Mouse (Mus musculus) c-Kit-positive CD71-positive TER-119-positive erythroid progenitor cells, embryonic 14.5 days (primary cell): ENCODE data around the gene Ctnnd2.

ENCODE experiments used
- DNase-seq: peaks from one replicate; pipeline ENCODE4 v3.0.0-alpha.2; 2013; ENCODE audit warnings: low spot score

The Ctnnd2 gene

GRCm38 (mm10) chr15:30875523-30875922 is 703.1 kb downstream of the Ctnnd2 start:
- DNase-seq, result no peak

DNA sequence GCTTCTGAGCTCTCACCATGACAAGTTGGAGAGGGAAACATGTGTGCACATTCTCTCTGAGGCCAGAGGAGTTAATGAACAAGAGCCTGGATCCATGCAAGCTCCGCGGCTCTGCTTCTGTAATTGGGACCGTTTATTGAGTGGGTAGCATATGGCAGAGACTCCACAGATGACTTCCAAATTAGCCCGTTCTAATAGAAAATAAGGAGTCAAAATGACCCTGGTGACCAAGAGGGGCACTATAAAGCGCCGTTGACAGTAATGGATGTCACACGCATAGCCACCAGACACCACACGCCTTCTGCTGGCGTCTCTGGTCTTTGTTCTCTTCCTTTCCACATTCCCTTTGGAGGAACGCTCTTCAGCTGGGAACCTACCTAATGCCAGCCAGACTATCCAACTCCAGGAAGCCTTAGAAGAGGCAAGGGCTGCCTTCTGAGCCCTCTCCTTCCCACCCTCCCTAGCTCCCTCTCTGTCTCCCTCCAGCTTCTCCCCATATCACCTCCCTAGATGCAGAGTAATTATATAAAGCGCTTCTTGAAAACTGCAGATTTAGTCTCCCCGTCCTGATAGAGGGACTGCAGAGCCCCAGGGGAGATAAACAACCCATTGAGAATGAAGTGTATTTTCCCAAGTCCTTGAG is 712.4 kb downstream of the Ctnnd2 start:
- DNase-seq, result no peak

DNA sequence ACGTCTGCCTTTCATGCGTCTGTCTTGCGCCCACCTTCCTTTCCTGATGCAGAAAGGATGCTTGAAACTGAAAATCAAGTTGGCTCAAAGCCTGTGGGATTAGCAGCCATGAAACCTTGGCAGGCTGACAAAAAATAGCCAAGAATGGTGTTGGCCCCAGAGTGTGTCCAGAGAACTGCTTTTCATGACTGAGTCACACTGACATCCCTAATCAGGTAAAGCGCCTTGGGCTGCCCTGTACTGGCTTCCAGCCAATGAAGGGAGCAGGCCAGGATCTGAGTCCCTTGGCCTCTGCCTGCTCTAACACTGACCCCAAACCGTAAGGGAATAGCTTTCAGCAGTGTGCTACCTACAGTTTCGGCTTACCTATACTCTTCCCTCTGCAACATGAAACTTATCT is 713.0 kb downstream of the Ctnnd2 start:
- DNase-seq, result no peak

DNA sequence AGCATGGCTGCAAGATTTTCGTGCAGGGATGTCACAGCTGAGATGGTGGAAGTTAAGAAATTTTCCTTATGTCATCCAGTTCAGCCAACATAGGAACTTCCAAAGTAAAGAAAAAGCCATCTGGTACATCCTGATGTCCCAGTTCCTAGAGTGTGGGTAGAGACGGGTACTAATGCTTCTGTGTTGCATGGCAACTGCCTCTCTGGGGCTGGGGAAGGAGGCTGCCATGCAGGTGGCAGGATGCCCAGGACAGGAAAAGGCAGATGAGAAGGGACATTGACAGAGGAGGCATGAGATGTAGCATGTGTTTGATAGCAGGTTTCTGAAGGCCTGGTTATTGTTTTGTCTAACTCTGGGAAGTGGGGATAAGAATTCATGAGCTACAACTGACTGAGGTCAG is 715.2 kb downstream of the Ctnnd2 start:
- DNase-seq, result no peak

DNA sequence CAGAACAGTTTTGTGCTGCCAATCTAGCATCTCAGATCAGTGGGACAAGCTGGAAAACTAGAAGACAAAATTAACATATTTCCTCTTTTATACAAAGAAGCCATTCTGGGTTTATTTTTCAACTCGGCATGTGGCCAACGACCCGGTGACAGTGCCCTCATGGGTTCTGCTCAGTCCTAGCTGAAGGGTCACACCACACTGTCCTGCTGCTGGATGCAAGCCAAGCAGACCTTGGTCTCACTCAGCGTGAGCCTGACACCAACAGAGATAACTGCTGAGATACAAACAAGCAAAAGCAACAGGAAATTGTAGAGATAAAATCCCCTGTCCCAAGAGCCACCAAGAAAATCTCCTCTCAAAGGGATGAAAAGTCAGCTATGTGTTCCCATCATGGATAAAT is 719.6 kb downstream of the Ctnnd2 start:
- DNase-seq, result no peak

- no peak for DNase-seq
These were observed 722.7 kb downstream of the Ctnnd2 start for GRCm38 (mm10) chr15:30895063-30895462.

- no peak for DNase-seq
These were observed 724.9 kb downstream of the Ctnnd2 start for GRCm38 (mm10) chr15:30897342-30897741.

- no peak for DNase-seq
These were observed 735.6 kb downstream of the Ctnnd2 start for GRCm38 (mm10) chr15:30908027-30908426.

DNA sequence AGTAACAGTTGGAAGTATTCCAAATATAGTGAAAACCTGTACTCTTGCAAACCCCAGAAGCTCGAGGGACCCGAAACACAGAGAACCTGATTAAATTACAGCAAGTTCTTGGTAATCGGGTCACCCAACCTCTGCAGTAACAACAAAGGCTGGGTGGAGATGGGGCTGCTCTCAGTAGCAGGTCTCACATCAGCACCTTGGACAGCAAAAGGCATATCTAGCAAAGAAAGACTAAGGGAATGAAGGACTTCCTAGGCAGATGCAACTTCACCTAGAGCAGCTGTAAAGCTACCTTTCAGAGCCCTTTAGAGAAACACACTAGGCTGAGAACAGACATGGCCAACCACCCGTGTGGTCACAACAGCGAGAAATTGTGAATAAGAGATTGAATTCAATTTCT is 741.0 kb downstream of the Ctnnd2 start:
- no peak for DNase-seq

GRCm38 (mm10) chr15:30925838-30926237 is 753.4 kb downstream of the Ctnnd2 start:
- DNase-seq, result no peak

- DNase-seq, result no peak
These were observed 755.2 kb downstream of the Ctnnd2 start for GRCm38 (mm10) chr15:30927632-30928031.

DNA sequence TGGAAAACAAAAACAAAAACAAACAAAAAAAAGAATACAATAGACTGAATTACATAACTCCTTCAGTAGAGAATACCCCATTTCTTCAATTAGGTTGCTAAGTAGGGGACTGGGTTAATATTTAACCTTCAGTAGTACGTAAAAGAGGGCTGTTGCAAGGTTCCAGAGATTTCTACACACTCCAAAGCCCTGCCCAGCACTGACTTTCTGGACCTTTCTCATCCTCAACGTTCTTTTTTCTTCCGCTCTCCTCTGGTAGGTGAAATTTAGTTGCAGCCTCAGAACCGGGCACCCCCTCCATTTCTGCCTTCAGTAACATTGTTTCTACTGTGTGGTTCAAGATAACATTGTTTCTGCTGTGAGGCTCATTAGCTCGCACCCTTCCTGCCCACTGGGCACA is 759.5 kb downstream of the Ctnnd2 start:
- no peak for DNase-seq

GRCm38 (mm10) chr15:30945863-30946262 is 773.5 kb downstream of the Ctnnd2 start:
- no peak for DNase-seq

DNA sequence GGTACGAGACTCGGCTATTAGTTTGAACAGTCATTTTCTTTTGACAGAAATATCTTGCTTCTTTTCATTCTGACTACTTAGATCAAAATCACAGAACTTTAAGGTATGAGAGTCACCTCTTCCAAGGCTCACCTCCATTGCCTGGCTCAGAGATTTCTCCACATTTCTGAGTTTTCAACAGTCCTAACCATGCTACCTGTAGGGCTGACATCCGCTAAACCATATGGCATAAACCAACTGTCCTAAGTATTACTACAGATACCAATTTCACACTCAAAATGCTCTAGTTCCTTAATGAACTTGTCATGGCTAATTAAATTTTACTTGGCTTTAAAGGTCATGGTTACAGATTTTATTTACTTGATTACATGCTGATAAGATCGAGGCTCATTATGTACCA is 786.1 kb downstream of the Ctnnd2 start:
- no peak for DNase-seq

- no peak for DNase-seq
These were observed 790.2 kb downstream of the Ctnnd2 start for GRCm38 (mm10) chr15:30962421-30963160.

DNA sequence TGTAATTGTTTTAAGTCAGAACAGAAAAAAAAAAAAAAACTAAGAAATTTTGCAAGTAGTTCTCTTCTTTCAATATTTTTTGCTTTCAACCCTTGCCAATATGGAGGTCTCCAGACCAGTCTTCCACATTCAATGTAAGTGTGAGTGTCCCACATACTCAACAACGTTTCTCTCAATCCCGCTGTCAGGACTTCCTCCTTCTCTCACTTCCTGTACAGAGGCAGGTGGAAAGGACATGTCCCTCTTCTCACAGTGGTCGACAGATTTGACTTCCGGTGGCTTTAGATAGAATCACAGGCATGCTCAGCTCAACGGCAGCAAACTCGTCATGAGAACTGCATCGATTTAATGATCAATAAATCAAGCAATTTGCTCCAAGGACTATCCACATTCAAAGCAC is 791.7 kb downstream of the Ctnnd2 start:
- DNase-seq, result no peak

GRCm38 (mm10) chr15:30964865-30965679 is 792.7 kb downstream of the Ctnnd2 start:
- no peak for DNase-seq

DNA sequence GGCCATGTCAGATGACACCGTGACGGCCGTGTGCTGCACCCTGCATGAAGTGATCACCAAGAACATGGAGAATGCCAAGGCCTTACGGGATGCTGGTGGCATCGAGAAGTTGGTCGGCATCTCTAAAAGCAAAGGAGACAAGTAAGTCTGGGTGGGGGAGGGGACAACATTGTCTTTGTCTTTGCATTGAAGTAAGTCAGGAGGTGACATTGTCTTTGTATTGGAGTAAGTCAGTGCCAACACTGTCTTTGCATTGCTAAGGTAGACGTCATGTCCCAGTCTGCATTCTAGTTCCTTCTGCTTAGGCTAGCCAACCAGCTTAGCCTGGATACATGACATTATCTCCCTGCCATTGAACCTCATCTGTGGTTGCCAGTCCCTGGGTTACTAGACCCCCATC is 794.4 kb downstream of the Ctnnd2 start:
- no peak for DNase-seq

DNA sequence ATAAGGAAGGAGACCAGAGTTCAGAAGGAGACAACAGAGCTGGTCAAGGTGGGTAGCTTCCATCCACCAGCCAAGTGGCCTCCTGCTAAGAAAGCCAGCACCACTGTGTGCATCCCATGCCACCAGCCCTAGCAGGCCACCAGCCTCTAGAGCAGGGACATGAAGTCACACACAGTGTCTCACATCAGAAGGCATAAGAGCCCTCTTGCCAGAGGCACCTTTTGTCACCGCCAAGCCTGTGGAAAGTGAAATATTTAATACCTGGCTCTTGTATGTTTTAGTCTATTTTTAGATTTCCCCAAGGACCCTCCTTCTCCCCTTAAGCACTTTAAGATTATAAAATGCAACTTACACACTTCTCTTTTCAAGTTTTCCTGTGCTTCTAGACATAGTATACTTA is 802.0 kb downstream of the Ctnnd2 start:
- no peak for DNase-seq

DNA sequence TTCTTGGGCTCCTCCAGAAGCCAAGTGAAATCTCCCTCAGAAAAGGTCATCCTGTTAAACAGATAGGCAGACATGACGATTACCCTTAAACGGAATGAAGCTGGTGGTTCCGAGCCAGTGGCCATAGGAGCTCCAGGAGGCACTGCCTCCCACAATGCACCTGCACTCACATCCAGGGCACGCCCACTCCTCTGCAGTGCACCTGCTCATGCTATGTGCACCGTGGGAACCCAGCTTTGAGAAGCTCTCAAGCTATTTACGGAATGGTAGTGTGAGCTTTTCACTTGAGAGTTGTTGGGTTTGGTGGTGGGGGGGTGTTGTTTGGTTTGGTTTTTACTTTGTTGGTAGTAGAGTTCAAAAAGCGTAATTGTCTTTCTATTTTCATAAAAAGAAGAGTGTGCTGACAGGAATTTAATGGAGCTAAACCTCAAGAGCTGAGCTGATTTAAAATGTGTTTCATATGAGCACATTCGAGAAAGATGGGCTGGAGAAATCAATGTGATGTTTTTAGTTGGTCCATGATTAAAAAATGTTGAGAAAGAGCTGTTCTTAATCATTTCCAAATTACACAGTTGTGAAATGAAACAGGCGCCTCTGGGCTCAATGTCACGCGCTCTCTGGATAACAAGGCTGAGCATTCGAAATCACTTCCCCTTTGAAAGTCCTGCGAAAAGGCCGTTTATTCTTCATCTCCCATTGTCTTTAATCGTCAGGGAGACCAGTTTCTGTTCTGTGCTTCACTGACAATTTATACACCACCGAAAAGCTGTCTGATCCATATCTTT is 802.8 kb downstream of the Ctnnd2 start:
- DNase-seq, result no peak

DNA sequence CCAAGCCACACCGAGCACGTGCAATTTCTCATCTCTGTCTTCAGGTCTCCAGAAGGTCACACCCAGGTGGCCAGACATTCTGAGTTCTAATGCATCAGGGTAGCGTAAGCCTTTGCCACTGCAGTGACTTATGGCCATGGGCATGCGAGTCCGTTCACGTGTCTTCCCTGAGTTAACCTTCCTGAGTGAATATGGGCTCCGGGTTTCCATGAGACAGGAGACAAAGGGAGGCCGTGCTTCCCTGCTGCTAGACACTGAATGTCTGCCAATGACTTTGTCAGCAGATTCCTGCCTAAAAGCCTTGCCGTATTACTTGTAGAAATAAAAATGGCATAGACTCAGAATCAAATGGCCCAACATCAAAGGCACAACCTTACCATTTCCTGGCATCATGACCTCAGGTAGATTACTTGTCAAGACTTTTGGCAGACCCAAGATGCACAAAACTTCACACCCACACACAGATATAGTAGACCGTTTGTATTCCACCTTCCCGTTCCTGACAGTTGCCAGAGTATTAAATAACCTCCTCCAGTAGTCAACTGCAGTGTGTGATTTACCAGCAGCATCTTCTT is 804.9 kb downstream of the Ctnnd2 start:
- DNase-seq, result no peak

DNA sequence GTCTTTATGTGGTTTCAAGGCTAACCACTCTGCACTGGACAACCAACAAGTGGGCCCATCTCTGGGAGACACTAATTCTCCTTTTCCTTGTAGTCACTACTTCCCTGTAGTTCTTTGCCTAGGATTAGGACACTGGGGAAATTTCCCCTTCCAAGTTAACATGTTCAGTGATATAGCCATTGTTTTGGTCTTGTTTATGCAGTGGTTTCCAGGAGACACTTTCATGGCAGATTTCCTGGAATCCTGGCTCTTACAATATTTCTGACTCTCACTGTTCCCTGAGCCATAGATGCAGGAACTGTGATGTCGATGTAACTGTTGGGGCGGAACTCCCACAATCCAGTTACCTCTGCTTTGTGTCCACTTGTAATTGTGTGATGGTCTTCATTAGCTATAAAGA is 814.5 kb downstream of the Ctnnd2 start:
- no peak for DNase-seq
